Mouse (Mus musculus): ENCODE results near the gene Mgll.

GRCm38 (mm10) chr6:88688171-88688570 is 36.0 kb upstream of the Mgll start:
- TF ChIP-seq POLR2A (IDR thresholded peaks at IDR 0.05; ENCODE audit: insufficient read depth, low read depth, low read length) (no peak), CTCF (IDR thresholded peaks at IDR 0.05) (no peak)
